Comparison of ENCODE assay signal across 14 mouse cellular contexts in genomic region chr8:79433953-79434500, GRCm38 (mm10). TPM values are rescaled to one million over a fixed set of nuclear protein-coding genes. Genes with fewer than 3 reads are reported as not detected.
DNase-seq lines count a peak whose midpoint lies in the region; ATAC-seq lines count a peak whose summit lies in the region.
"Had no signal": no experiment of that assay in that cellular context is flagged by ENCODE, and none has a peak within 500 bp of the region (broad histone marks: within the 10 kb centered on the region; RNA-seq: fewer than 3 reads in every experiment).

No protein-coding gene starts in this region.

- ATAC-seq in granulocyte monocyte progenitor cell, adult 5-6 weeks (replicated peaks; ENCODE audit: poor library complexity, severe bottlenecking) = no peak
- ATAC-seq: Patski had no signal

- intact Hi-C loops in left cerebral cortex, postnatal 4 days (cut with DNase I) = no loop called here
- intact Hi-C loops in left cerebral cortex, postnatal 25 days (cut with DNase I) = no loop called here
- intact Hi-C loops in gastrocnemius, postnatal 14 days (cut with DNase I; ENCODE audit: low total_unique reads) = no loop called here

- DNase-seq in adrenal gland, postnatal 36 days = peak; percentile 3 to 18
- DNase-seq in adrenal gland, postnatal 14 days = no peak
- DNase-seq in left cerebral cortex, postnatal 4 days = peak; percentile 20
- DNase-seq in left cerebral cortex, postnatal 25 days (ENCODE audit: low spot score in 2 of 2) = no peak
- DNase-seq in fat pad, adult 2 months (ENCODE audit: extremely low read depth, low read depth, low spot score) = peak; percentile 74
- peak; percentile 44 for DNase-seq in retina, embryonic 14.5 days (ENCODE audit: low spot score)
- DNase-seq in gastrocnemius, postnatal 14 days = no peak
- DNase-seq: cerebellum, adult 11-12 months; gastrocnemius, postnatal 36 days; heart, postnatal 4 days; kidney, adult 18-20 months; kidney, postnatal 36 days had no signal

RNA-seq across cellular contexts. Expression of gene Smad1, which starts 34.7 kb away (rescaled TPM):
- 10 to 100 TPM; 26.6 to 27.8 TPM for total RNA-seq in adrenal gland, postnatal 36 days (2021)
- total RNA-seq in adrenal gland, postnatal 14 days (2021) = 30.6 and 42.4 TPM in 2 replicates
- 10 to 100 TPM; 56.5 to 60.8 TPM for total RNA-seq in left cerebral cortex, postnatal 4 days (2021)
- 10 to 100 TPM; 29.6 to 33.8 TPM for total RNA-seq in left cerebral cortex, postnatal 25 days (2021)
- 10 to 100 TPM; 21.2 to 22.5 TPM for total RNA-seq in gastrocnemius, postnatal 14 days (2021)
- 13.7 and 18.2 TPM in 2 replicates for total RNA-seq in granulocyte monocyte progenitor cell, adult 5-6 weeks (2014; fragmentation: Nextera tagmentation)
- total RNA-seq in granulocyte monocyte progenitor cell, adult 5-6 weeks (2017) = 16.4 and 17.3 TPM in 2 replicates

Comparison
In these comparisons a context has a peak if more than half of its experiments do, and no peak if none do; other contexts are left out.
1. DNase-seq: peak in adrenal gland, postnatal 36 days (2 of 2), left cerebral cortex, postnatal 4 days (single experiment), fat pad, adult 2 months (single experiment) and retina, embryonic 14.5 days (single experiment); none in adrenal gland, postnatal 14 days (single experiment), left cerebral cortex, postnatal 25 days (0 of 2) and gastrocnemius, postnatal 14 days (single experiment).